Comparison of ENCODE assay signal across 12 mouse cellular contexts in genomic region chr4:155578336-155579125, GRCm38 (mm10). TPM values are rescaled to one million over a fixed set of nuclear protein-coding genes. Genes with fewer than 3 reads are reported as not detected.
DNase-seq lines count a peak whose midpoint lies in the region; ATAC-seq lines count a peak whose summit lies in the region.
"Had no signal": no experiment of that assay in that cellular context is flagged by ENCODE, and none has a peak within 500 bp of the region (broad histone marks: within the 10 kb centered on the region; RNA-seq: fewer than 3 reads in every experiment).

No protein-coding gene starts in this region.

- H3K9ac ChIP-seq in liver, embryonic 16.5 days (ENCODE audit: low read depth, low read length), result no peak overlapping the region
- H3K9ac ChIP-seq in liver, embryonic 11.5 days (ENCODE audit: low read depth, low read length), result no peak overlapping the region
- H3K9ac ChIP-seq: forebrain, postnatal 0 days; limb, embryonic 15.5 days; stomach, embryonic 15.5 days had no signal

- 0 out of 2 replicates have a peak, but pooled peaks have one; percentile 31 for ATAC-seq in liver, embryonic 16.5 days (ENCODE audit: low read depth)
- no peak for ATAC-seq in liver, embryonic 11.5 days (replicated peaks; ENCODE audit: low FRiP score)
- ATAC-seq: forebrain, postnatal 0 days; midbrain, embryonic 16.5 days had no signal

- WGBS in liver, embryonic 16.5 days (ENCODE audit: insufficient replicate concordance), result 64% methylated on average over 7 of the region's 7 CpGs
- WGBS in liver, embryonic 11.5 days, result 86% methylated on average over 7 of the region's 7 CpGs

- peaks cover 4% of the 10 kb centered on the region for H3K36me3 ChIP-seq in liver, embryonic 16.5 days (ENCODE audit: control insufficient read depth, insufficient read depth)
- H3K36me3 ChIP-seq in liver, embryonic 11.5 days (ENCODE audit: control insufficient read depth, insufficient read depth, low read length), result peaks cover 5% of the 10 kb centered on the region; the same call in 1 of the 2 replicates

- no peak for DNase-seq in liver, embryonic 11.5 days (ENCODE audit: low spot score)
- DNase-seq in adrenal gland, postnatal 25 days, result peak; percentile 92
- peak; percentile 64 to 75 for DNase-seq in heart, postnatal 36 days
- DNase-seq in ovary, postnatal 36 days (ENCODE audit: low spot score), result peak; percentile 80
- DNase-seq in frontal cortex, postnatal 36 days (ENCODE audit: low spot score in 2 of 2), result no peak
- DNase-seq in yolk sac, embryonic 10.5 days (ENCODE audit: low spot score), result no peak
- DNase-seq in right cerebral cortex, postnatal 36 days (ENCODE audit: low spot score in 2 of 2), result no peak
- DNase-seq: forebrain, postnatal 0 days had no signal

- H3K4me2 ChIP-seq in liver, embryonic 16.5 days (ENCODE audit: low read depth, low read length), result no peak overlapping the region
- H3K4me2 ChIP-seq in liver, embryonic 11.5 days, result no peak overlapping the region
- H3K4me2 ChIP-seq: limb, embryonic 15.5 days; stomach, embryonic 15.5 days had no signal

- peaks cover 12% of the 10 kb centered on the region for H3K4me1 ChIP-seq in liver, embryonic 16.5 days (ENCODE audit: control insufficient read depth, low read depth, low read length)
- peaks cover 6% of the 10 kb centered on the region for H3K4me1 ChIP-seq in liver, embryonic 11.5 days (replicated peaks; ENCODE audit: control insufficient read depth, insufficient read depth, low read length)
- H3K4me1 ChIP-seq: limb, embryonic 15.5 days; stomach, embryonic 15.5 days had no signal

- H3K9me3 ChIP-seq in liver, embryonic 16.5 days (replicated peaks; ENCODE audit: control insufficient read depth, low read length), result no peaks in the 10 kb centered on the region
- no peaks in the 10 kb centered on the region for H3K9me3 ChIP-seq in liver, embryonic 11.5 days (ENCODE audit: control insufficient read depth, low read length)
- H3K9me3 ChIP-seq: limb, embryonic 15.5 days; stomach, embryonic 15.5 days had no signal

- H3K27ac ChIP-seq in liver, embryonic 16.5 days (ENCODE audit: low read length), result peak overlapping the region; percentile 46
- H3K27ac ChIP-seq in liver, embryonic 11.5 days (ENCODE audit: low read depth, low read length), result no peak overlapping the region
- H3K27ac ChIP-seq: limb, embryonic 15.5 days; stomach, embryonic 15.5 days had no signal

- no peaks in the 10 kb centered on the region for H3K27me3 ChIP-seq in liver, embryonic 16.5 days (ENCODE audit: control insufficient read depth, insufficient read depth, low read depth, low read length)
- no peaks in the 10 kb centered on the region for H3K27me3 ChIP-seq in liver, embryonic 11.5 days (replicated peaks; ENCODE audit: control insufficient read depth, insufficient read depth, low read length)
- H3K27me3 ChIP-seq: limb, embryonic 15.5 days; stomach, embryonic 15.5 days had no signal

- intact Hi-C loops in heart, postnatal 36 days (cut with DNase I), result no loop called here

- H3K4me3 ChIP-seq in liver, embryonic 16.5 days (ENCODE audit: low read depth, low read length), result no peak overlapping the region
- H3K4me3 ChIP-seq in liver, embryonic 11.5 days (ENCODE audit: low read depth, low read length), result no peak overlapping the region
- H3K4me3 ChIP-seq: limb, embryonic 15.5 days; stomach, embryonic 15.5 days had no signal

RNA-seq across cellular contexts. Expression of gene Nadk, which starts 16.4 kb away (rescaled TPM):
- 42.9 and 45.3 TPM in 2 replicates for polyA plus RNA-seq in liver, embryonic 16.5 days (2015; fragmentation: Nextera tagmentation; extraction: Ambion mirVana)
- polyA plus RNA-seq in liver, embryonic 11.5 days (2014; fragmentation: Nextera tagmentation; extraction: Ambion mirVana), result 117 and 128 TPM in 2 replicates
- 294 and 306 TPM in 2 replicates for total RNA-seq in adrenal gland, postnatal 25 days (2021)
- 10 to 100 TPM; 26.2 to 28.1 TPM for total RNA-seq in heart, postnatal 36 days (2021)

RNA-seq across cellular contexts. Expression of gene Slc35e2, which starts 22.7 kb away (rescaled TPM):
- 5.6 and 6.4 TPM in 2 replicates for polyA plus RNA-seq in liver, embryonic 16.5 days (2015; fragmentation: Nextera tagmentation; extraction: Ambion mirVana)
- 13.4 and 14.5 TPM in 2 replicates for polyA plus RNA-seq in liver, embryonic 11.5 days (2014; fragmentation: Nextera tagmentation; extraction: Ambion mirVana)
- total RNA-seq in adrenal gland, postnatal 25 days (2021), result 36.8 and 52.0 TPM in 2 replicates
- 1 to 10 TPM; 6.7 to 8.1 TPM for total RNA-seq in heart, postnatal 36 days (2021)

RNA-seq across cellular contexts. Expression of gene Cdk11b, which starts 46.1 kb away (rescaled TPM):
- polyA plus RNA-seq in liver, embryonic 16.5 days (2015; fragmentation: Nextera tagmentation; extraction: Ambion mirVana), result 19.4 and 20.3 TPM in 2 replicates
- 57.9 and 64.9 TPM in 2 replicates for polyA plus RNA-seq in liver, embryonic 11.5 days (2014; fragmentation: Nextera tagmentation; extraction: Ambion mirVana)
- 50.9 and 68.4 TPM in 2 replicates for total RNA-seq in adrenal gland, postnatal 25 days (2021)
- 10 to 100 TPM; 32.1 to 34.2 TPM for total RNA-seq in heart, postnatal 36 days (2021)

Comparison
In these comparisons a context has a peak if more than half of its experiments do, and no peak if none do; other contexts are left out.
1. DNase-seq: peak in adrenal gland, postnatal 25 days (single experiment), heart, postnatal 36 days (2 of 2) and ovary, postnatal 36 days (single experiment); none in liver, embryonic 11.5 days (single experiment), frontal cortex, postnatal 36 days (0 of 2), yolk sac, embryonic 10.5 days (single experiment) and right cerebral cortex, postnatal 36 days (0 of 2).
2. RNA of gene Nadk, which starts 16.4 kb away (total RNA-seq): 294 to 306 TPM in adrenal gland, postnatal 25 days; 26.2 to 28.1 TPM in heart, postnatal 36 days; every median in the first group is over 10 times any median in the second.